Mouse (Mus musculus) kidney, embryonic 16.5 days (tissue): Measurements from ENCODE around the gene Setdb1. TPM values are rescaled to one million over a fixed set of nuclear protein-coding genes. Genes with fewer than 3 reads are reported as not detected.

Experiments used
- ATAC-seq: fragments of 200-750 bp; cut with Nextera tagmentation; 2 replicates; pipeline ENCODE4 v1.8.0; 2017; ENCODE audit warnings: moderate TSS enrichment; ENCODE audit not compliant: low FRiP score, low TSS enrichment
- H3K27ac ChIP-seq: fragments of 300-500 bp; sonication (generic); 2 replicates; pipeline ENCODE4 v1.5.1; 2014; ENCODE audit warnings: low read length
- H3K27me3 ChIP-seq: fragments of 300-500 bp; sonication (generic); 2 replicates; pipeline ENCODE4 v1.6.1; 2014; ENCODE audit warnings: low read length, control low read depth, mixed read lengths; ENCODE audit not compliant: insufficient read depth
- H3K36me3 ChIP-seq: fragments of 300-500 bp; sonication (generic); 2 replicates; pipeline ENCODE4 v1.6.1; 2014; ENCODE audit warnings: low read length, control low read depth, mixed read lengths; ENCODE audit not compliant: insufficient read depth
- H3K4me1 ChIP-seq: fragments of 300-500 bp; sonication (generic); 2 replicates; pipeline ENCODE4 v1.6.1; 2014; ENCODE audit warnings: low read length, control low read depth, mixed read lengths; ENCODE audit not compliant: insufficient read depth
- H3K4me2 ChIP-seq: fragments of 300-500 bp; sonication (generic); replicated peaks from 2 replicates; pipeline ENCODE4 v1.6.1; 2014; ENCODE audit warnings: low read depth, low read length
- H3K4me3 ChIP-seq: fragments of 300-500 bp; sonication (generic); 2 replicates; pipeline ENCODE4 v1.5.1; 2014; ENCODE audit warnings: mild to moderate bottlenecking, low read length
- H3K9ac ChIP-seq: fragments of 300-500 bp; sonication (generic); replicated peaks from 2 replicates; pipeline ENCODE4 v1.6.1; 2014; ENCODE audit warnings: low read length
- H3K9me3 ChIP-seq: fragments of 300-500 bp; sonication (generic); 2 replicates; pipeline ENCODE4 v1.6.1; 2016; ENCODE audit warnings: low read length, control low read depth
- WGBS: fragments of 180-500 bp; shearing (Covaris S2); extraction: QIAGEN DNeasy Blood & Tissue Kit; methylation state at CpG from one replicate; pipeline ENCODE4 v1.1.7; 2014; 5-methylcytosine and 5-hydroxymethylcytosine counted together
- polyA plus RNA-seq: library from polyadenylated mRNA; unstranded; fragments of >200 nt; fragmentation: Nextera tagmentation; extraction: Ambion mirVana; gene quantifications from 2 replicates; pipeline ENCODE4 v1.2.1, GENCODE M21; 2015

Setdb1 gene
- polyA plus RNA-seq, 1 experiment from 2014 or later = 45.5 TPM

DNA sequence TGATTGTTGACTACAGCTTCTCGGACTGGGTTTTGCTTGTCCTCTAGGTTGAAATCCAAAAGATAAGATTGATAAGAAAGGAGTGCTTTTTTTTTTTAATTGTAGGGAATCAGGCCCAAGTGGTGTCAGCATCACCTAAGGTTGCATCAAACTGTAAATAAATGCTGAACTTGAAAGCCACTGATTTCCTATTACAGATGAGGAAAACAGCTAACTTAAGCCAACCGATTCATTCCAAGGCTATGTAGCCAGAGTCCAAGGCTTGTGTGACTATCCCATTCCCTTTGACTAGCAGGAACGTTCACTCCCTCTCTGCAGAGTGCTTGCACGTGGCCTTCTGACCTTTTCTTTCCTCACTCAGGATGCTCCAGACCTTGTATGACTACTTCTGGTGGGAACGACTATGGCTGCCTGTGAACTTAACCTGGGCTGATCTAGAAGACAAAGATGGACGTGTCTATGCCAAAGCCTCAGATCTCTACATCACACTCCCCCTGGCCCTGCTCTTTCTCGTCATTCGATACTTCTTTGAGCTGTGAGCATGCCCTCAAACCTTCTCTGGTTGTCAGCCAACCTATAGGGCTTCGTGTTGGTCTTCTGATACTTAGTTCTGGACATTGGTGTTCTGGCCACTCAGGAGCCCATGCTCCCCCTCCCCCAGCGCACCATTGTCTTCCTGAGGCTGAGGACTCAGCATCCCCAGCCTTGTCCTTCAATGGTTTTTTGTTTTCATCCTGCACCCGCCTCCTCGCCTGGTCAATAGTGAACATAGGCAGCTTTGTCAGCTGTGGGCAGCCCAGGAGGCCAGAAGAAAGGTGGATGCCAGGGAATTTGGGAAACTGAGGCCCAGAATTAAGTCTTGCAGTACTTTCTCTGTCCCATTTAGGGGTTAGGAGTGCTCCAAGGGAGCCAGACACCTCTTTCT, 37.0 kb downstream of the Setdb1 start:
- H3K27me3 ChIP-seq = no peaks in the 10 kb centered on the region
- H3K4me1 ChIP-seq = peaks cover 34% of the 10 kb centered on the region
- ATAC-seq = no peak
- H3K4me2 ChIP-seq = no peak overlapping the region
- no peak overlapping the region for H3K27ac ChIP-seq
- H3K9ac ChIP-seq = no peak overlapping the region
- WGBS = 65% methylated on average over 12 of the region's 12 CpGs
- H3K9me3 ChIP-seq = no peaks in the 10 kb centered on the region
- H3K36me3 ChIP-seq = peaks cover 50% of the 10 kb centered on the region
- H3K4me3 ChIP-seq = no peak overlapping the region

DNA sequence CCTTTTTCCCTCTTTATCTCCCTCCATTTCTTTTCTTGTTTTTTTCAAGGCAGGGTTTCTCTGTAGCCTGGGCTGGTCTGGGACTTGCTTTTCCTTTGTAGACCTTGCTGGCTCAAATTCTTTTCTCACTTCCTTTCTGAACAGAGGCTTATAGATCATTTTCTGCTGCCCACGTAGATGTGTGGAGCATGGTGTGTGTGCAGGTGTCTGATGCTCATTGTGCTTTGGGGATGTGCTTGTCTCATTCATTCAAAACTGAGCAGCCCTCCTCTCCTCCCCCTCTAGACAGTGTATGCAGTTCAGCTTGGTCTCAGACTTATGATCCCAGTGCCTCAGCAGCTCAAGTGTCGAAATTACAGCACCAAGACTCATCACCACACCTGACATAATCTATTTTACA, 37.9 kb downstream of the Setdb1 start:
- Histone ChIP-seq H3K4me1 (peaks cover 40% of the 10 kb centered on the region), H3K27ac (peak overlapping the region; percentile 48; the same call in 1 of the 2 replicates), H3K4me3 (no peak overlapping the region), H3K9me3 (no peaks in the 10 kb centered on the region), H3K27me3 (no peaks in the 10 kb centered on the region), H3K36me3 (peaks cover 42% of the 10 kb centered on the region), H3K9ac (no peak overlapping the region; the same call in 1 of the 2 replicates), H3K4me2 (no peak overlapping the region)
- no peak for ATAC-seq
- WGBS = 58% methylated on average over 2 of the region's 2 CpGs

DNA sequence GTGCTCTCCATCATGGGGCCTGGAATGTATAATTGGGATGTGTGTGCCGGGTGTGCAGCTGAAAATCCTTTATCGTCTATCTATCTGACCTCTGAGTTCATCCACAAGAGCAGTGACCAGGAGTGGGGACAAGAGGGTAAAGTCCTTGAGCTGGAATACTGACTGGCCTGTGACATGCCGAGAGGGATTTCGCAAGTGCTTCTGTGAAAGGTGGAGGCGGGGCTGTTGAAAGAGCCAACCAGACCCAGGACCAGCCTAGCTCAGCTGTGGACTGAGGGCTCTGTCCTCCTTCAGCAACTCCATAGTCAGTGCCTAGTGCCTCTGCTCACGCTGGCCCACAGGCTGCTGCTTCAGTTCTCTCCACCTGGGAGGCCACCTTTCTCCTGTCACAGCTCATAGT, 38.5 kb downstream of the Setdb1 start:
- Histone ChIP-seq H3K27ac (peak overlapping the region; percentile 48; the same call in 1 of the 2 replicates), H3K4me3 (no peak overlapping the region), H3K9ac (no peak overlapping the region; the same call in 1 of the 2 replicates), H3K36me3 (peaks cover 36% of the 10 kb centered on the region), H3K9me3 (no peaks in the 10 kb centered on the region), H3K4me1 (peaks cover 44% of the 10 kb centered on the region), H3K4me2 (no peak overlapping the region), H3K27me3 (no peaks in the 10 kb centered on the region)
- no peak for ATAC-seq
- 50% methylated on average over 6 of the region's 6 CpGs for WGBS

DNA sequence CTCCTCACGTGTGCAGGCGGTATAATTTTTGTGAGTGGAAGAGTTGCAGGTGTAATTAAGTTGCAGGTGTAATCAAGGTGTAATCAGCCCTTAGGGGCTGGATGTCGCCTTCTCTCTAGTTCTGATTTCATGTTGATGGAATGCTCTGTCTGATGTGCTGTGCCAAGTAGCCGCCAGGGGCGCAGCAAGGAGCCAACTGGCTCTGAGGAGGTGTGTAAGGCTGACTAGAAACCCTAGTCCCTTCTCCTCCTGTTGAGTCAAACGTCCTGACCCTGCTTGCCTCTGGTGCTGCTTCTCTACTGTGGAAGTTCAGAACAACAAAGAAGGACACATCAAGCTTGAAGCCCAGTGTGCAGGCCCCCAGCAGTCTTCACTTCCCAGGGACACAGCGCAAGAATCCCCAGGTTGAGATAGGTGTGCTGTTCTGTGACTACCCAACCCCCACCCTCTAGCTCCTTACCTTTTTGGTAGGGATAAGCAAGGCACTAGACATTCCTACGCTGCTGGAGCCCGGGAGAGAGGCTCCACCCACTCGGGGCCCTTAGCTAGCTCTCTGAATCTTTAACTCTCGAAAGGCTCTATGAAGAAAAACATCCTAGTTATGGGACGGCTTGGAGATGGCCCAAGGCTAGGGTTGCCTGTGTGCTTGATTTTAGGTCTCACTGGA, 39.5 kb downstream of the Setdb1 start:
- Histone ChIP-seq H3K9me3 (no peaks in the 10 kb centered on the region), H3K4me3 (peak overlapping the region; percentile 9; the same call in 1 of the 2 replicates), H3K9ac (0 out of 2 replicates have a peak overlapping the region, but pooled peaks have one; percentile 18), H3K27me3 (no peaks in the 10 kb centered on the region), H3K36me3 (peaks cover 28% of the 10 kb centered on the region), H3K27ac (peak overlapping the region; percentile 83), H3K4me2 (peak overlapping the region; percentile 39), H3K4me1 (peaks cover 44% of the 10 kb centered on the region)
- WGBS = 19% methylated on average over 12 of the region's 12 CpGs
- peak; percentile 16; the same call in 1 of the 2 replicates for ATAC-seq

DNA sequence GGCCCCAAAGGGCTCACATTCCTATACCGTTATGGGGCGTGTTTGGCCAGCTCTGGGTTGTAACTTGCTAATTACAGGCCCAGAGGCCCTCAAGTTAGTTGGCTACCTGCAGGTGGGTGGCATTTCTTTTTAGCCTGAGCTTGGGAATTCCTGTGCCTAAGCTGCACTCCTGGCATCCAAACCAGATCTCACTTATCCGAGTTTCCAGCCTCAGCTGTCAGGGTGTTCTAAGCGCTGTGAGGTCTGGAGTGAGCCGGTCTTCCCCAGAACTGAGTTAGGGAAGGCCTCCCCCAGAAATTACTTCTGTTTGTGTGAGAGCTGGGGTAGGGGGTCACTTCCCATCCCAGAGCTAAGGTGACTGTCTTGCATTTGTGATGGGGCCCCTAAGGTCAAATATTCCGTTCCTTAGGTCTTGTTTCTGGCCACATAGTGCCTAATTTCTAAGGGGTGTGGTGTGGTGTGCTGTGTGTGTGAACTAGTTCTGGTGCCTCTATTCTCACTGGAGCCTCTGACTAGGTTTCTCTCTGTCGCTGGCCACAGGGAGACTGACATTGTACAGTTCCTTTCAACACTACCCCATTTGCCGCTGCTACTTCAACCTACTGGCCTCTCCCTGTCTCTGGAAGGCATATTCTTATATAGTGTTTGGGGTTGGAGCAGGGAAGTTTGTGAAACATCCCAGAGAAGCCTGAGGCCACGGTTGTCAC, 41.0 kb downstream of the Setdb1 start:
- Histone ChIP-seq H3K9me3 (no peaks in the 10 kb centered on the region), H3K27ac (peak overlapping the region; percentile 95), H3K4me2 (peak overlapping the region; percentile 72), H3K9ac (peak overlapping the region; percentile 93), H3K36me3 (peaks cover 12% of the 10 kb centered on the region), H3K27me3 (no peaks in the 10 kb centered on the region), H3K4me1 (peaks cover 44% of the 10 kb centered on the region), H3K4me3 (peak overlapping the region; percentile 89)
- 15% methylated on average over 9 of the region's 9 CpGs for WGBS
- ATAC-seq = no peak

DNA sequence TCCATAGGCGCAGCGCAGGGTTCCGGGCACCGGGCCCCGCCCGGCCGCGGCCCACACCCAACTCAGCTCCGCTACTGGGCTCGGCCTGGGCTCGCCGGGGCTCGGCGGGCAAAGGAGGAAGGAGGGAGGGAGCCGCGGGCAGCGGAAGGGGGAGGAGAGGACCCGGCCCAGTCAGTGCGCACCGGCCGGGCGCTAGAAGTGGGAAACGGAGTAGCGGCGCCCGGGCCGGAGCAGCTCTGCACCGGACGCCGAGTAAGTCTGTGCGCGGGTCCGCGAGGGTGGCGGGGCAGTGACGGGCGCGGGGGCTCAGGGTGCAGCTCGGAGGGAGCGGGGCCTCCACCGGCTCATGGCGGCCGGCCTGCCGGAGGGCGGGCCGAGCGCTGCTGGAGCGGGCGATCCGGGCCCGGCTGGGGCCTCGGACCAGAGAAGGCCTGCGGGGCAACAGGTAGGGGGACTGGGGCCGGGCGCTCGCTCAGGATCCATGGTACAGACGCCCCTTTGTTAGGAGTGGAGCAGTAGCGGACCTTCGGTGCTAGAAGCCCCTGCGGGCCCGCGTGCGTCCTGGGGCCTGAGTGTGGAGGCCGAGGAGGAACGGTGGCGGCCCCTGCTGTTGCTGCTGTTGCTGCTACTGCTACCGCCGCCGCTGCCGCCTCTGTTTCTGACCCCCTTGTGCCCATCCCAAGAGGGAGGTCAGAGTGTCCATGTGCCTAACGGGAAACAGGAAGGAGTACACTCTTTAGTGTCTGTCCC, 41.7 kb downstream of the Setdb1 start:
- Histone ChIP-seq H3K9me3 (no peaks in the 10 kb centered on the region), H3K4me2 (peak overlapping the region; percentile 72), H3K36me3 (peaks cover 5% of the 10 kb centered on the region), H3K27ac (peak overlapping the region; percentile 95), H3K27me3 (no peaks in the 10 kb centered on the region), H3K4me1 (peaks cover 44% of the 10 kb centered on the region), H3K4me3 (peak overlapping the region; percentile 89), H3K9ac (peak overlapping the region; percentile 93)
- under 1% methylated on average over 43 of the region's 71 CpGs for WGBS
- peak; percentile 95 for ATAC-seq

DNA sequence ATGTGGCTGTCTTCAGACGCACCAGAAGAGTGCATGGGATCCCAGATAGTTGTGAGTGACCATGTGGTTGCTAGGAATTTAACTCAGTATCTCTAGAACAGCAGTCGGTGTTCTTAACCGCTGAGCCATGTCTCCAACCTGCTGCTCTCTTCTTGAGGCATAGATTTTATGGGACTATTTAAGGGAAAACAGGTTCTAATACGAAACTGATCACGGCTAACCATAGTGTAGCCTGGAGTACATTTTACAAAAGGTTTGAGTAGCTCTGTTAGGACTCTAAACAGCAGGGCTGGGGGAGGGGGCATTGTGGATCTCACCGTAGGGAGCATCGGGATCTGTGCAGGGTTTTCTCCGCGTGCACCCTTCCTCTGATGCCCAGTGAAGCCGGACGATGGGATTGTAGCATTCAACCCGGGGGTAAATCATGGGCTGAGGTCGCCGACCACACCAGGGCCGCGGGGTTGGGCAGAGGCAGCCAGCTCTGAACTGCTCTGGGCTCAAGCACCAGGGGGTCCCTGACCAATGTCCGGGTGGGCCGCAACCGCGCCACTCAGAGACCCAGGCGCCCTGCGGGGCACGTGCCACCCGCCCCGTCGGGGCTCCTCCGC, 42.4 kb downstream of the Setdb1 start, which contains the start of gene Cers2:
Cers2 (plus strand) TSS at position 306 of the 608 bp plus-strand sequence.
- peaks cover 44% of the 10 kb centered on the region for H3K4me1 ChIP-seq
- WGBS = 3% methylated on average over 24 of the region's 27 CpGs
- peak within 1 kb of the TSS; percentile 89 for H3K4me3 ChIP-seq
- peak within 1 kb of the TSS; percentile 72 for H3K4me2 ChIP-seq
- ATAC-seq = peak; percentile 37; the same call in 1 of the 2 replicates
- peak within 1 kb of the TSS; percentile 95 for H3K27ac ChIP-seq
- no peaks in the 10 kb centered on the region for H3K27me3 ChIP-seq
- H3K36me3 ChIP-seq = no peaks in the 10 kb centered on the region
- peak within 1 kb of the TSS; percentile 93 for H3K9ac ChIP-seq
- no peaks in the 10 kb centered on the region for H3K9me3 ChIP-seq

DNA sequence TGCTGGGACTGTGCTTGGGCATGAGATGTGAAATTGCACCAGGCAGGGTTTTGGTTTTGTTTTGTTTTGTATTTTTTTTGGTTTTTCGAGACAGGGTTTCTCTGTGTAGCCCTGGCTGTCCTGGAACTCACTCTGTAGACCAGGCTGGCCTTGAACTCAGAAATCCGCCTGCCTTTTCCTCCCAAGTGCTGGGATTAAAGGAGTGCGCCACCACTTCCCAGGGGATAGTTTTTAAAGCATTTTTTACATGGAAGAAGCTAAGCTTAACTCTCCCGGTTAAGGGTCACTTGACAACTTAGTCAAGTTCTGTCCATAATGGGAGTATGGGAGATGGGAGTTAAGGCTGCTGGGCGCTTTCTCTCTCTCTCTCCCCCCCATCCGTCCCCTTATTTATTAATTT, 42.9 kb downstream of the Setdb1 start:
- no peak overlapping the region; the same call in 1 of the 2 replicates for H3K9ac ChIP-seq
- H3K9me3 ChIP-seq = no peaks in the 10 kb centered on the region
- no peak for ATAC-seq
- peaks cover 40% of the 10 kb centered on the region for H3K4me1 ChIP-seq
- H3K4me2 ChIP-seq = peak overlapping the region; percentile 72
- H3K36me3 ChIP-seq = no peaks in the 10 kb centered on the region
- H3K4me3 ChIP-seq = no peak overlapping the region
- H3K27ac ChIP-seq = no peak overlapping the region
- 65% methylated on average over 6 of the region's 6 CpGs for WGBS
- no peaks in the 10 kb centered on the region for H3K27me3 ChIP-seq
